Mouse (Mus musculus): ENCODE measurements around the gene Gm28053.

- TF ChIP-seq CTCF (IDR thresholded peaks at IDR 0.05; ENCODE audit: borderline replicate concordance, insufficient read depth, low read length) (no peak), POLR2A (IDR thresholded peaks at IDR 0.05; ENCODE audit: low read depth, low read length) (no peak)
These were observed 38.0 kb upstream of the Gm28053 start for GRCm38 (mm10) chr6:48680421-48680820.

Data from embryonic fibroblast, embryonic 13.5 days (primary cell).